Mouse (Mus musculus): Measurements from ENCODE around the gene Il12rb1.

Gene Il12rb1

GRCm38 (mm10) chr8:70797081-70798070 lies 10.9 kb upstream of the Il12rb1 start:
- in situ Hi-C loops (cut with MboI, MseI): loop anchor here (10.0 kb wide), 2 partner anchors 667 to 1537 kb away; partner anchors contain the start of genes Abhd8 (in 1 of the 2), Dda1 (in 1 of the 2) and Mrpl34 (in 1 of the 2)

DNA sequence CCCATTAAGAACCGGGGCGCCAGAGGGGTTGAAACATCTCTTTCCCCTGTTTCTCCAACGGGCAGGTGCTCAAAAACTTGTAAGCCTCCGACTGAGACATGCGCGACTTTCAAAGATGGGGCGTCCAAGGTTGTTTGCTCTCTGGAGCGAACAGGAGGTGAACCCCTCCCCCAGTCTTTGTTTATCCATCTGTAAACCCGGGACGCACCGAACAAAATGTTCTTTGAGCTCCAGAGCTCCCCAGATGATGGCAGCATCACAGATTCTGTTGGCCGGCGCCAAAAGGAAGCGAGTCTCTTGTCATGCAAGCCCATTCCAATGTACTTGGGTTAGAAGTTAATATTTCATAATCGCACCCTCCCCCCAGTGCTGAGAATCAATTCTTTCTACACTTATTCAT lies 10.0 kb upstream of the Il12rb1 start:
- in situ Hi-C loops (cut with MboI, MseI): loop anchor here (10.0 kb wide), 2 partner anchors 667 to 1537 kb away; partner anchors contain the start of genes Abhd8 (in 1 of the 2), Dda1 (in 1 of the 2) and Mrpl34 (in 1 of the 2)

DNA sequence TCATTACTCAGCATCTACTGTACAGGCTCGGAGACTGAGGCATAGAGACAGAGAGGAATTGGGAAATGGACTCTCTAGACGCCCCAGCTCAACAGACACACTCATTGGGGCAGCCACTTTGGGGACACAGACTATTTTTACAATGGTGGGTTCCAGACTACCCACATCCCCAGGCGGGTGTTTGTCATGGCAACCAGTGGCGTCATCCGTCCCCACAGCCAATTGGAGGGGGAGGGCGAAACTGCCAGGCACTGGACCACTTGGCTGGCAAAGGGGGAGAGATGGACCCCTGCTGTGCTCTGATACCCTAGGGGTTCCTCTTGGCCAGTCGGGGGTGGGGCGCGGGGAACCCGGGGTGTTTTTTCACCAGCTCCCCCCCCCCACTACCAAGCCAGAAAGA lies 7.6 kb upstream of the Il12rb1 start:
- in situ Hi-C loops (cut with MboI, MseI): no loop called here

DNA sequence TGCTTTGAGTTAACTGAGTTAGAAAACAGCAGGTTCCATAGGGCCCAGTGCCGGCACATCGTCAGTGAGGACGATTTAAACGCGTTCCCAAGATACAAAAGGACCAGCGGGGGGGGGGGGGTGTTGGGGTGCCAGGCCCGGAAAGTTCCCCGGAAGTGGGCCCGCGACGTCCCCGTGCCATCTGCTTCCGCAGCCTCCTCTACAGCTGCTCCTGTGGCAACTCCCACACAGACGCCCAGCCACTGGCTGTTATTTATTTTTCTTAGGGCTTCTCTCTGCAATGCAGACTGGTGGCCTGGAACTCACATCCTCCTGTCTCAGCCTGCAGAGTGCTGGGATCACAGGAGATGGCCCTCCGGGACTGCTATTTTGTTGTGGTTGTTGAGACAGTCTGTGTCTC lies 7.1 kb upstream of the Il12rb1 start:
- in situ Hi-C loops (cut with MboI, MseI): no loop called here

- in situ Hi-C loops (cut with MboI, MseI): no loop called here
These were observed 6.4 kb upstream of the Il12rb1 start for GRCm38 (mm10) chr8:70801830-70802229.

- in situ Hi-C loops (cut with MboI, MseI): no loop called here
These were observed 5.3 kb upstream of the Il12rb1 start for GRCm38 (mm10) chr8:70802786-70803510.

- in situ Hi-C loops (cut with MboI, MseI): no loop called here
These were observed 4.3 kb upstream of the Il12rb1 start for GRCm38 (mm10) chr8:70803761-70804480.

DNA sequence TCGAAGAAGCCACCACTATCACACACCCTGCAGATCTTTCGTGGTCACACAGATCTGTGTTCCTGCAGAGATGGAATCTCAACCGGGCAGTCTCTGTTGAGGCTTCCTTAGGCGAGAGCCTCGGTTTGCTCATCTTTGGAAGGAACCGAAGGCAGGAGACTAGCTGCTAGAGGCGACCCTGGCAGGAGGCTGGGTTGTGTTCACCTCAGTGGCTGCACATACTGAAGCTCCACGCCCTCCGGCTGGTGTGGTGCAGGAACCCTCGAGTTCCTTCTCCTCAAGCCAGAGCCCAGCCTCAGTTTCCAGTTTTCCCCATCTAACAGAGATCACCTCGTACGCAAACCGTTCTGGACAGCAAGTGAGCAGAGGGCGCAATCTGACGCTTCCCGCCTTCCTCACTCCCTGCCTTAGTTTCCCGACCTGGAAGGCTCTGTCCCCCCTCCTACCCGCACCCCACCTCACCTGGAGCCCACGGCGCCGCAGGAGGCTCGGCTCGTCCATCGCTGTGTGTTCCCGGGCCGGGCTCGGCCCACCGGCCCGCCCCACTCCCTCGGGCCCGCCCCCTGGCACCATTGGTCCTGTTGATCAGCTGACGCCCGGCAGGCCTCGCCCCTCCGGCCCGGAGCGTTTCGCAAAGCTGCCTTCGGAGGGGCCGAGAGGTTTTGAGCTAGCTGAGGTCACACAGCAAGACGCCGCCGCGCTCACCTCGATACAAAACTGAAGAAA lies 3.6 kb upstream of the Il12rb1 start, which contains the start of gene Mast3:
Gene Mast3 (minus strand): TSS at position 574 of the 726 bp plus-strand sequence.
- in situ Hi-C loops (cut with MboI, MseI): no loop called here

GRCm38 (mm10) chr8:70806541-70806940 lies 1.7 kb upstream of the Il12rb1 start:
- in situ Hi-C loops (cut with MboI, MseI): no loop called here

DNA sequence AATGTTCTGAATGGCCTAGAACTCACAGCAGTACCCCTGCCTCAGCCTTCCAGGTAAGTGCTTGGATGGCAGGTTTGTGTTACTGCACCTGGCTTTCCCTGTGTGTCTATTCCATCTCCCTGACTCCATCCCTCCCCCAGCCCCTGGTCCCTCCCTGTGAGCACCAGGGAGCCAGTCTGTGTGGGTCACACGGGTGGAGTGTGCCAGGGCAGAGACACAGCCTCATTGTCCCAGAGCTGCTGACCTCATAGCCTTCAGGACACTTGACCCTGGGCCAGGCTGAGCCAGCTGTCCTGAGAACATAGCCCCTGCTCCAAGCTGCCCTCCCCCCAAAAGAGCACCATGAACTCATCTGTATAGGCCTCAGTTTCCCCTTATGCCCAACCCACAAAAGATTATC lies 945 bp upstream of the Il12rb1 start:
- in situ Hi-C loops (cut with MboI, MseI): no loop called here

DNA sequence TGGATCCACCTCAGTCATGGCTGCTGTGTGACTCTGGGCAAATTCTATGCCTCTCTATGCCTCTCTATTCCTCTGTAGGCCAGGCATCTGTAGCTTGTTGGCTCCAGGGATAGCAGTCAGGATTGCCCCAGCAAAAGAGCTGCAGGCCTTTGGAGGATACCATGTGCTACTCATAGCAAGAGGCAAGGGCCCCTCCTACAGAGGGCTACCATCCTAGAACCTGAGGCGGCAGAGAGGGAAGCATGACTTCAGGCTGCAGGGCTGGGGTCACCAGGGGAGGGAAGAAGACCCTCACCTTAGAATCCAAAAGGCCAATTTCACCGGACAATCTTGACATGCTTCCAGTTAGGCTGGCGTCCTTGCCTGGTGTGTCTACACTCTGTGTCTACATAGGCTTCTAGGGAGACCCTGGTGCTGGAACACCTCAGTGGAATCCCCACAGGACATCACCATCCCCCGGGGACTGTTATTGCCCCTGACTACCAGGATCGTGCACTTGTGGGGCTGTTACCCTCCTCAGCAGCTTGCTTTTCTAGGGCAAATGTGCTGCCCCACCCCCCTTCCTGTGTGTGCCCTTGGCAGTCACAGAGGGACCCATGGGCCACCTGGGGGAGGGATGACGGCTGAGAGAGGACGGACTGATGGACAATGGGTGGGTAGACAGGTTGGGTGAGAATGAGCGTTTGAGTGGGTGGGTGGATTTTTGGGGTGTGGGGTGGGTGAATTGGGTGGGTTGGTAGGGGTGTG lies 879 bp downstream of the Il12rb1 start:
- in situ Hi-C loops (cut with MboI, MseI): no loop called here

- in situ Hi-C loops (cut with MboI, MseI): no loop called here
These were observed 2.9 kb downstream of the Il12rb1 start for GRCm38 (mm10) chr8:70810962-70811680.

- in situ Hi-C loops (cut with MboI, MseI): no loop called here
These were observed 3.8 kb downstream of the Il12rb1 start for GRCm38 (mm10) chr8:70812055-70812454.

GRCm38 (mm10) chr8:70812885-70813284 lies 4.6 kb downstream of the Il12rb1 start:
- in situ Hi-C loops (cut with MboI, MseI): no loop called here

- in situ Hi-C loops (cut with MboI, MseI): no loop called here
These were observed 8.4 kb downstream of the Il12rb1 start for GRCm38 (mm10) chr8:70816679-70817078.

GRCm38 (mm10) chr8:70820101-70820935 lies 12.1 kb downstream of the Il12rb1 start:
- in situ Hi-C loops (cut with MboI, MseI): no loop called here

DNA sequence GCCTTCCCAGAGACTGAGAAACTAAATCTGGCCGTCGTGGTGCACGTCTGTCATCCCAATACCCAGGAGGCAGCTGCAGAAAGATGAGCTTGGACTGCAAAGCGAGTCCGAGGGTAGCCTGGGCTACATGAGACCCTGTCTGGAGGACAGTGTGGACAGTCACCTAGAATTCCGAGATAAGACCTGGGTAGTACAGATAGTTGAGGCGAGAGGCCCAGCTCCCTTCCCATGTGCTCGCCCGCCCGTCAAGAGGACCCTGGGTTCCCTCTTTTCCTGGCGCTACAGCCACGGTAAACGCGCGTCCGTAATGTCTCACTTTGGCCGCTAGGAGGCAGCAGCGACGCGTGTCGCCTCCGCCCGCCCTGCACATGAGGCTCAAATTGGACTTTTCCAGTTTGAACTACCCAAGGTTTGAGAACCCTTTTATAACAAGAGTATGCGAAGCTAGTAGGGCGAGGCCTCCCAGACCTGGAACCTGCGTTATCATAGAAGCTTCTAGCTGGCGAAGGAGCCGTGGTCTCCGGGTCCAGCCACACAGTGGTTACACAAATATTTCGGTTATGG lies 13.2 kb downstream of the Il12rb1 start:
- in situ Hi-C loops (cut with MboI, MseI): no loop called here

DNA sequence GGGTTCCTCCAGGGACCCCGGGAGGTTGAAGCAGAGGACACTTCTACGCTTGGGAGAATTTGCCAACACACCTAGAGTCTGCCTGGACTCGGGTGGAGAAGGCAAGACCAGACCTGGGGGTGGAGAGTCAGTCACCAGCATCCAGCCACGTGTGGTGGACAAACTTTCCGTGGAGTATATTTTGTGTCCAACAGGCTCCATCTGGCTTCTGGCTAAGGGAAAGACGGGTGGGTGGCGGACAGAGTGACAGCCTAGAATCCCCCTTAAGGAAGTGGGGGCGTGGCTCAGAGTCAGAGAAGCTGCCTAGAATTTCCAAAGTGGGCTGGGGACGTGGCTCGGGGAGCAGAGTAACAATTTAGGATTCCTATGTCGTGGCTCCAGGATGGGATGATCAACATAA lies 13.7 kb downstream of the Il12rb1 start:
- in situ Hi-C loops (cut with MboI, MseI): no loop called here

Data from T-helper 17 cell (primary cell).